In genomic region chr17:46926192-46926591, GRCm38 (mm10) we compare ENCODE assay signal across 24 mouse cellular contexts. TPM values are rescaled to one million over a fixed set of nuclear protein-coding genes. Genes with fewer than 3 reads are reported as not detected.
"Had no signal": no experiment of that assay in that cellular context is flagged by ENCODE, and none has a peak within 500 bp of the region (broad histone marks: within the 10 kb centered on the region; RNA-seq: fewer than 3 reads in every experiment).

No protein-coding gene starts in this region.

- H3K4me1 ChIP-seq: limb, embryonic 12.5 days; limb, embryonic 15.5 days; megakaryocyte, embryonic 14.5 days; midbrain, embryonic 13.5 days; stomach, embryonic 15.5 days had no signal

- ATAC-seq: inflammation-experienced regulatory T-cells, adult 6 months; intestine, embryonic 16.5 days; liver, postnatal 0 days; lung, postnatal 0 days; midbrain, embryonic 13.5 days had no signal

- H3K9me3 ChIP-seq: limb, embryonic 12.5 days; limb, embryonic 15.5 days; megakaryocyte, embryonic 14.5 days; midbrain, embryonic 10.5 days; midbrain, embryonic 13.5 days; stomach, embryonic 15.5 days had no signal

- H3K27me3 ChIP-seq: limb, embryonic 12.5 days; limb, embryonic 15.5 days; megakaryocyte, embryonic 14.5 days; midbrain, embryonic 13.5 days; stomach, embryonic 15.5 days had no signal

- H3K4me2 ChIP-seq: limb, embryonic 12.5 days; limb, embryonic 15.5 days; liver, embryonic 11.5 days; lung, embryonic 14.5 days; midbrain, embryonic 13.5 days; stomach, embryonic 15.5 days had no signal

- H3K27ac ChIP-seq: limb, embryonic 12.5 days; limb, embryonic 15.5 days; liver, embryonic 14.5 days; midbrain, embryonic 10.5 days; midbrain, embryonic 13.5 days; stomach, embryonic 15.5 days had no signal

- DNase-seq: kidney, adult 18-20 months; kidney, adult 9 months; kidney, postnatal 14 days; kidney, postnatal 4 days; left cerebral cortex, postnatal 4 days; liver, postnatal 0 days; lung, embryonic 14.5 days; right cerebral cortex, adult 18-20 months; right cerebral cortex, postnatal 14 days; right cerebral cortex, postnatal 4 days; spleen, adult 18-20 months had no signal

- H3K9ac ChIP-seq: limb, embryonic 12.5 days; limb, embryonic 15.5 days; liver, embryonic 14.5 days; liver, postnatal 0 days; lung, embryonic 14.5 days; midbrain, embryonic 13.5 days; stomach, embryonic 15.5 days had no signal

- H3K4me3 ChIP-seq: limb, embryonic 12.5 days; limb, embryonic 15.5 days; megakaryocyte, embryonic 14.5 days; midbrain, embryonic 10.5 days; midbrain, embryonic 13.5 days; stomach, embryonic 15.5 days had no signal

RNA-seq across cellular contexts. Expression of gene Prph2, which starts 15.9 kb away (rescaled TPM):
- polyA plus RNA-seq: inflammation-experienced regulatory T-cells, adult 6 months; intestine, embryonic 16.5 days; limb, embryonic 12.5 days; limb, embryonic 15.5 days; liver, embryonic 11.5 days; liver, embryonic 14.5 days; liver, postnatal 0 days; lung, embryonic 14.5 days; lung, postnatal 0 days; midbrain, embryonic 10.5 days; midbrain, embryonic 13.5 days; neural tube, embryonic 11.5 days; neural tube, embryonic 14.5 days; stomach, embryonic 15.5 days had no signal
